Mouse (Mus musculus) mature B cell (primary cell): ENCODE data around the gene Magix.
"Not testable (repeated sequence)": the region's sequence is repeated elsewhere in the genome, so short reads cannot be mapped to it uniquely, and the experiment has no call there.

Source experiments
- in situ Hi-C: fragments of 300-500 bp; cut with MboI; formaldehyde crosslinking; loops from 2 replicates; pipeline ENCODE4 v1.14.3; 2019

Magix gene

DNA sequence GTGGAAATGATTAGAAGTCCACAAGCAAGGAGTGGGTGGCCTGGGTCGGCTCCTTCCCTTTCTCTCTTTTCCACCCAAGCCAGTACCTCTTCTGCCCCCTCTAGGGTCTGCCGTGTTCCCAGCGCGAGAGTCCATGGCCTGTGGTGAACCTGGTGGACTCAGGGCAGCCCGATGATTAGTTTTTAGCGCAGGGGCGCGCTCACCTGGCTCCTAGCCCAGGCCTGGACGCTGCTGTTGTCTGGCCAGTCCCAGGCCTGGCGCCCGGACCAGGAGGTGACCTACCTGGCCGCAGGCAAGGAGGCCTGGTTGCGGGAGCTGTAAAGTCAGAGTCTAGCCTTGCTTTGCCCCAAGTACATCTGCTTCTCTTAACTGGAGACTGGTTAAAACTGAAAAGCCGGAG is at the start of gene Magix:
Gene Magix (minus strand): TSS at position 388 of the 400 bp plus-strand sequence.
- in situ Hi-C loops, result loop anchor here (25.0 kb wide), 1 partner anchor 244 kb away; no protein-coding TSS in a partner anchor

DNA sequence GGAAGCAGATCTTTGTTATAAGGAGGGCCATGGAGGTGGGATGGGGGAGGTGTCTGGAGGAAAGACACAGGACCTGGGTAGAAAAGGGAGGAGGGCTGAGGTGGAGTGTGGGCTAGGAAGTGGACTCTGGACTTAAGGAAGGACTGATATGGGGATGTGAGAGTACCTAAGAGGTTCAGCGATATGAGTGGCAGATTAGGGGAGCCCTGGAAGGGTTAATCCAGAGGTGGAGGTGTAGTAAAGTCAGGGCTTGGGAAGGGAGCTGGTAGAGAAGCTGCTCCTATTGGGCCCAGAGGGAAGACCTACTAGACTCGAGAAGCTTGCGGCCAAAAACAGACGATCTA is 47.8 kb upstream of the Magix start:
- in situ Hi-C loops, result no loop called here

- in situ Hi-C loops, result no loop called here
These were observed 47.3 kb upstream of the Magix start, which contains the start of gene Praf2 for GRCm38 (mm10) chrX:7728215-7728921. Praf2 (plus strand) TSS chrX:7728439.

DNA sequence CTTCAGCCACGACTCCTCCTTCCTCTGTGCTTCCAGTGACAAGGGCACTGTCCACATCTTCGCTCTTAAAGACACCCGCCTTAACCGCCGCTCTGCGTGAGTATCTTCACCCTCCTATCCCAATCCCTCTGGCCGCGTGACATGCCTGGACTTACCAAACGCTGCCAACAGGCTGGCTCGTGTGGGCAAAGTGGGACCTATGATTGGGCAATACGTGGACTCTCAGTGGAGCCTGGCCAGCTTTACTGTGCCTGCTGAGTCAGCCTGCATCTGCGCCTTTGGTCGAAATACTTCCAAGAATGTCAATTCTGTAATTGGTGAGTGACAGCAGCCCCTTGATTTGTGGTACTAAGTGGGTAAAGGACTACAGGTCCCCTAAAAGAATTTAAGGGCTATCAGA is 46.1 kb upstream of the Magix start:
- in situ Hi-C loops, result no loop called here

GRCm38 (mm10) chrX:7725841-7726240 is 44.8 kb upstream of the Magix start:
- in situ Hi-C loops, result no loop called here

- in situ Hi-C loops, result no loop called here
These were observed 43.1 kb upstream of the Magix start for GRCm38 (mm10) chrX:7724135-7724534.

DNA sequence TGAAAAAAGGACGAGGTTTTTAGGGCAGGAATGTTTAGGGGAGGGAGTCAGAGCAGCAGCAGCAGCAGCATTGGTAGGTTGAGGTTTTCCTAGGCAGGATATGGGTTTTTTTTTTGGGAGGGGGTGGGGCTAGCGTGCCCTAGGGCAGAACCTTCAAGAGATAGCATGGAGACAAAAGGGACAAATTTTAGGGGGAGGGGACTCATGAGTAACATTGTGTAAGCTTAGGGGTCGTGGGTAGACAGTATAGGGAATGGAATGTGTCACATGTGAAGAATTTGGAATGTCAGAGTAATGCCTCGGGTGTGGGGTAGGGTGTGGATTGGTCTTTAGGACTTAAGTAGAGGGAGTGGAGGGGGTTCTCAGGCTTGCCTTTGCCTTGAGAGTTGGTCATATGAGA is 41.6 kb upstream of the Magix start:
- in situ Hi-C loops, result no loop called here

- in situ Hi-C loops, result no loop called here
These were observed 41.2 kb upstream of the Magix start for GRCm38 (mm10) chrX:7722282-7722611.

GRCm38 (mm10) chrX:7721514-7722281 is 40.6 kb upstream of the Magix start, which contains the start of gene Gm45208:
Gm45208 (plus strand) TSS chrX:7722245.
- in situ Hi-C loops, result no loop called here

GRCm38 (mm10) chrX:7716058-7716457 is 35.0 kb upstream of the Magix start:
- in situ Hi-C loops, result not testable (repeated sequence)

DNA sequence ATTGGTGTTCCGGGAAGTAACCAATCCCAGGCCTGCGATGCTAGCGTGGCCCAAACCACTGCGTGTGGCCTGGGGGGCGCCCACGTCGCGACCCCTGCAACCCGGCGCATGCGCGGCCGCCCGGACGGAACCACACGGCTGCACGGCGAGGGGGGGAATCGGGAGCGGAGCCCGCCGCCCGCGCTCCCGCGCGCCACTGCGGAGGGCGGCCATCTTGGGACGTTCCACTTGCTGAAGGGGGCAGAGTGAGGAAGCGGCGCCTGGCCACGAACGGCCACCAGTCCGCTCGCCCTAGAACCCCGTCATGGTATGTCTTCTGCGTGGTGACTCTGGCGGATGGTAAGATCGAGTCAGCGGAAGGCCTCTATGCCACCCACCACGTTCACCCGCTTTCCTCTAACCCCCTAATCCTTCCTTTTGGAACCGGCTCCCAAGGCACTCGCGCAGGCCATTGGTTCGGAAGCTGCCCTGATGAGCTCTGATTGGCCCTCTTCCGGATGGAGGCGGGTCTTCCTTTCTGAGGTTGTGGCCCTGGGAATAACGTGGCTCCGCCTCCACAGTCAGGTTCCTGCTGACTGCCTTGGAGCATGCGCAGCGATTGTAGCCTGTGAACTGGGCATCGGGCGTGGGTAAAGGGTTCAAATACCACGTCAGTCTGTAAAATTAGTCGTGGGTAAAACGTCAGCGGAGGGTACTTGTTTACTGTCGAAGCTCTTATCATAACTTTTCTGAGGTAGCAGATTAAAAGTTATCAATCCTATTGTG is 33.3 kb upstream of the Magix start, which contains the start of gene Wdr45:
Gene Wdr45 (plus strand): TSS at position 199 of the 765 bp plus-strand sequence.
- in situ Hi-C loops, result not testable (repeated sequence)

DNA sequence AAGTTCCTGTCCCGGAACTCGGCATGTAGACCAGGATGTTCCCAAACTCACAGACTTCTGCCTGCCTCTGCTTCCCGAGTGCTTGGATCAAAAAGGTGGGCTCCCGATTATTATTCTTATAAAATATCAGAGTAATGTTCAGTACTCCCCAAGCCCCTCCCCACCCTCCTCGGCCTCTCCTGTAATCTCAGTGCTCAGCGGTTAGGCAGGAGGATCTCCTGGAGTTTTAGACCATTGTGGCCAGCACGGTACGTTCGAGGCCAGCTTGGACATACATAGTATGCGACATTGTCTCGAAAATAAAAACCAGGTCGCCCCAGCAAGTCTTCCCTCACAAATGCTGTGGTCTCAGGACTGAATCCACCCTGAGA is 32.7 kb upstream of the Magix start:
- in situ Hi-C loops, result not testable (repeated sequence)

GRCm38 (mm10) chrX:7696954-7697381 is 15.9 kb upstream of the Magix start, which contains the start of gene Gpkow:
Gpkow (plus strand) TSS chrX:7697131.
- in situ Hi-C loops, result loop anchor here (25.0 kb wide), 1 partner anchor 260 kb away; no protein-coding TSS in a partner anchor

GRCm38 (mm10) chrX:7696520-7696919 is 15.5 kb upstream of the Magix start:
- in situ Hi-C loops, result loop anchor here (25.0 kb wide), 1 partner anchor 259 kb away; no protein-coding TSS in a partner anchor

DNA sequence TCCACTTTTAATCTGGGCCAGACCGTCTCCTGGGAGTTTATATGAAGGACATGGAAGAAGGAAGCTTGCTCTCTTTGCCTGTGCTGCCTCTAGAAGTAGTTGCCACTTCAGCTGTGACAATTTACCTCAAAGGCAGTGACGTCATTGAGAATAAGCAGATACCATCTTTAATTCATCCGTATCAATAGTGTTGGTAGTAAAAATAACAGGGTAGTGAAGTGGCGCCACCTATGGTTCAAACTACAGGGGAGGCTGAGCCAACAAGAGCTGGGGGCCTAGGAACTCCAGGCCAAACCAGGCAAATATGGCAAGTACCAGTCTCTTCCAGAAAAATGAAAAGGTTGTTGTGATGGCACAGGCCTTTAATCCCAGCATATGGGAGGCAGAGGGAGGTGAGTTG is 11.8 kb upstream of the Magix start:
- in situ Hi-C loops, result loop anchor here (25.0 kb wide), 1 partner anchor 256 kb away; no protein-coding TSS in a partner anchor

DNA sequence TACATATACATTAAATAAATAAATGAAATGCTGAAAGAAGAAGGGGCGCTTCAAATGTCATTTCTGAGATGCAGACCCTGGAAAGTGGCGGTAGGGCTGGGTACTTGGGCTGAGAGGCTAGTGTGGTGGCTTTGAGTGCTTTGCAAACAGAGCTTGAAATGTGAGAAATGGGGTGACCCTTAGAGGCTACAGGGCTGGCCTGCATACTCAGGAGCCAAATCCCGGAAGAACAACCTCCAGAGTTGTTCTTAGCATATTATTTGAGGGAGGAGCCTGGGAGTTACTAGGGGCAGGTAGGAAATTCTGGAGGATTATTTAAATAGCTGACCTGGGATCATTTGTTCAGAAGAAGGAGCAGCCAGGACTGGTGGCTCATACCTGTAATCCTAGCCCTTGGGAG is 9.4 kb upstream of the Magix start:
- in situ Hi-C loops, result loop anchor here (25.0 kb wide), 1 partner anchor 253 kb away; no protein-coding TSS in a partner anchor

DNA sequence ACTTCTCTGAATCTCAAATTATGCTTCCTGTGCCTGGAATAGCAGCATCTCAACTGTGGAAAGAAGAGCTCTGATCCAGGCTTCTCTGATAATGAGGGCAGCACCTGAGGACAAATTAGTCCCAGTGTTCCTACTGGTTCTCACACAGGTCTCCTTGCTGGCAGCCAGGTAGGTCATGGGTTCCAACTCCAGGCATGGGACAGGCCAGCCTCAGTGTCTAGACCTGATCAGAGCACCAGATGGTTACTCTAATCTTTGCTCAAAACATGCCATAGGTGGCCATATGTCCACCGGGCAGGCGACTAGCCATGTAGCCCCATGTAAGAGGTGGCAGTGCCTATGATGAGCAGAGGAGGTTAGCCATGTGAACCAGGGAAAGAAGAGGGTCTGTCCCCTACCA is 7.3 kb upstream of the Magix start:
- in situ Hi-C loops, result loop anchor here (25.0 kb wide), 1 partner anchor 251 kb away; no protein-coding TSS in a partner anchor

GRCm38 (mm10) chrX:7680057-7680412 is 1.0 kb downstream of the Magix start:
- in situ Hi-C loops, result loop anchor here (25.0 kb wide), 1 partner anchor 243 kb away; no protein-coding TSS in a partner anchor

DNA sequence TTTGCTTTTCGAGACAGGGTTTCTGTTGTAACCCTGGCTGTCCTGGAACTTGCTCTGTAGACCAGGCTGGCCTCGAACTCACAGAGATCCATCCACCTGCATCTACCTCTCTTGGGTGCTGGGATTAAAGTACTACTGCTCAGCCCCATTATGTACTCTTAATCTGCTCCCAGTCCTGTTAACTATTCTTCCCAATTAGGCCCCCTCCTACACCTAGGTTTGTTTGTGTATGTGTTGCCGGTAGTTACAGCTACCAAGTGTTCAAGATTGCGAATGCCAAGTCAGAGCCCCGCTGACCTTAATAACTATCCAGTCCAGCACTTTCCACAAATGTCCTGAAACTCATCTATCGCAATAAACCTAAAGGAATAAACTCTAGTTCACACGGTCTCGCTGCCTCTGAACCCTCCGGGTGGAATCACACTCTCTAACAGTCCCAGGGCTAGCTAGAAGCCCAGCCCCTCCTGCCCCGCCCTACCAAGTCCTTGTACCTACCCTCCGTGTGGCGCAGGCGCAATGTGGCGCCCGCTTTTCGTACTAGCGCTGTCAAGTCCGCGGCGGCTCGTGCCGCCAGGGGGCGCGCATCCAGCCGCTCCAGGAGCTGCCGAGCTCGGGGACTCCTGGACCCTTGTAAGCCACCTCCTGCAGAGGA is 1.5 kb downstream of the Magix start:
- in situ Hi-C loops, result loop anchor here (25.0 kb wide), 1 partner anchor 242 kb away; no protein-coding TSS in a partner anchor

DNA sequence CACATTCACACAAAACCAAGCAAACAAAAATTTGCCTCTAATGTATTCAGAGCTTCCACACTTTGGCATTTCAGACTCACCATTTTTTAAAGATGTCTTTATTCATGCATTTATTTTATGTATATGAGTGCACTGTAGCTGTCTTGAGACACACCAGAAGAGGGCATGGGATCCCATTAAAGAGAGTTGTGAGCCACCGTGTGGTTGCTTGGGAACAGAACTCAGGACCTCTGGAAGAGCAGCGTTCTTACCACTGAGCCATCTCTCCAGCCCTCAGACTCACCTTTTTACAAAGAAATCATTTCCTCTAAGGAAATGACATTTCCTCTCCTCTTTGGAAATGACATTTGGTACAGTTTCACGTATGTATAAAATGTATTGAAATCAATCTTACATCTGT is 2.1 kb downstream of the Magix start:
- in situ Hi-C loops, result loop anchor here (25.0 kb wide), 1 partner anchor 242 kb away; no protein-coding TSS in a partner anchor

DNA sequence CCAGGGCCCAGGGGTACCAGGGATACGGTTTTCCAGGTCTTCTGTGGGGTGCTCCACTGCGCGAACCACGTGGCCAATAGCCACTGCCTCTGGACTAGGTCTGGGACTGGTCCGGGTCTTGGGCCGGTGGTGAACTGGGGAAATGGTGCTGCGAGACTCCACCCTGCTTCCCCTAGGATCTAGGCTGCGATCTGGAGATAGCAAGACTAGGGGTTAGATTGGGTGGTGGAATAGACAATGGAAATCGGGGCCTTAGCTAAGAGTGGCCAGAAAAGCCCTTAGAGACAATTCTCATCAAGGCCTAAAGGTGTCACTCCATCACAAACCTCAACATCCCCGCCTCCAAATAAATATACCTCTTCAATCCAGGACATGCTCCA is 6.1 kb downstream of the Magix start:
- in situ Hi-C loops, result loop anchor here (25.0 kb wide), 1 partner anchor 238 kb away; no protein-coding TSS in a partner anchor
